Mouse (Mus musculus): Measurements from ENCODE around the gene Gm5741. TPM values are rescaled to one million over a fixed set of nuclear protein-coding genes. Genes with fewer than 3 reads are reported as not detected.

Gene Gm5741
- total and polyA plus RNA-seq, 3 experiments: 1.0 to 1.8 TPM; not detected in 1

GRCm38 (mm10) chr8:85059879-85060616 is 7.7 kb downstream of the Gm5741 start, which contains the start of gene Fbxw9:
Gene Fbxw9 (plus strand): TSS chr8:85060055.
- Histone ChIP-seq H3K27me3 (ENCODE audit: insufficient read depth, low read length) (no peaks in the 10 kb centered on the region), H3K4me3 (ENCODE audit: low read depth, low read length) (peak within 1 kb of the TSS; percentile 99), H3K4me1 (ENCODE audit: insufficient read depth, low read depth, low read length) (peaks cover 23% of the 10 kb centered on the region), H3K36me3 (replicated peaks) (peaks cover 65% of the 10 kb centered on the region), H3K9me3 (replicated peaks) (no peaks in the 10 kb centered on the region)
- ATAC-seq (ENCODE audit: extremely low read depth, insufficient number of reproducible peaks, low FRiP score, poor library complexity, severe bottlenecking) (peak; percentile 75; the same call in 1 of the 2 replicates), DNase-seq (ENCODE audit: low spot score) (peak; percentile 86)
- TF ChIP-seq GATA1 (IDR thresholded peaks at IDR 0.05; ENCODE audit: borderline replicate concordance, low read length) (no peak), TAL1 (conservative IDR thresholded peaks at IDR 0.05; ENCODE audit: low read depth, low read length) (no peak), POLR2AphosphoS5 (IDR thresholded peaks at IDR 0.05; ENCODE audit: insufficient replicate concordance, low read depth, low read length) (peak; percentile 87)

GRCm38 (mm10) chr8:85057367-85057766 is 10.4 kb downstream of the Gm5741 start:
- Histone ChIP-seq H3K27me3 (ENCODE audit: insufficient read depth, low read length) (no peaks in the 10 kb centered on the region), H3K4me3 (ENCODE audit: low read depth, low read length) (no peak overlapping the region), H3K4me1 (ENCODE audit: insufficient read depth, low read depth, low read length) (peaks cover 28% of the 10 kb centered on the region), H3K36me3 (replicated peaks) (peaks cover 73% of the 10 kb centered on the region), H3K9me3 (replicated peaks) (no peaks in the 10 kb centered on the region)
- DNase-seq (ENCODE audit: low spot score): no peak
- no peak for TF ChIP-seq CTCF (IDR thresholded peaks at IDR 0.05; ENCODE audit: low read depth, low read length)
- TF ChIP-seq GATA1 (IDR thresholded peaks at IDR 0.05; ENCODE audit: borderline replicate concordance, low read length): no peak
- TF ChIP-seq TAL1 (conservative IDR thresholded peaks at IDR 0.05; ENCODE audit: low read depth, low read length): no peak
- TF ChIP-seq GATA2 (IDR thresholded peaks at IDR 0.05; ENCODE audit: borderline replicate concordance, low read depth, low read length): no peak
- no peak for ATAC-seq (ENCODE audit: extremely low read depth, insufficient number of reproducible peaks, low FRiP score, poor library complexity, severe bottlenecking)

GRCm38 (mm10) chr8:85043619-85044018 is 24.2 kb downstream of the Gm5741 start:
- DNase-seq (ENCODE audit: low spot score) (no peak), ATAC-seq (ENCODE audit: extremely low read depth, insufficient number of reproducible peaks, low FRiP score, poor library complexity, severe bottlenecking) (no peak)
- peaks cover 69% of the 10 kb centered on the region for H3K4me1 ChIP-seq (ENCODE audit: insufficient read depth, low read depth, low read length)
- H3K27me3 ChIP-seq (ENCODE audit: insufficient read depth, low read length): no peaks in the 10 kb centered on the region
- H3K36me3 ChIP-seq (replicated peaks): peaks cover 94% of the 10 kb centered on the region
- no peak overlapping the region for H3K4me3 ChIP-seq (ENCODE audit: low read depth, low read length)
- no peak for TF ChIP-seq POLR2AphosphoS5 (IDR thresholded peaks at IDR 0.05; ENCODE audit: insufficient replicate concordance, low read depth, low read length)
- no peaks in the 10 kb centered on the region for H3K9me3 ChIP-seq (replicated peaks)

- ATAC-seq (ENCODE audit: extremely low read depth, insufficient number of reproducible peaks, low FRiP score, poor library complexity, severe bottlenecking) (no peak), DNase-seq (ENCODE audit: low spot score) (peak; percentile 64)
- Histone ChIP-seq H3K36me3 (replicated peaks) (peaks cover 61% of the 10 kb centered on the region), H3K9me3 (replicated peaks) (no peaks in the 10 kb centered on the region), H3K4me1 (ENCODE audit: insufficient read depth, low read depth, low read length) (peaks cover 59% of the 10 kb centered on the region), H3K4me3 (ENCODE audit: low read depth, low read length) (peak overlapping the region; percentile 90), H3K27me3 (ENCODE audit: insufficient read depth, low read length) (no peaks in the 10 kb centered on the region)
- no peak for TF ChIP-seq GATA1 (IDR thresholded peaks at IDR 0.05; ENCODE audit: borderline replicate concordance, low read length)
- no peak; the same call in 1 of the 2 replicates for TF ChIP-seq POLR2AphosphoS5 (IDR thresholded peaks at IDR 0.05; ENCODE audit: insufficient replicate concordance, low read depth, low read length)
Observed at GRCm38 (mm10) chr8:85037681-85038531, 29.9 kb downstream of the Gm5741 start.

- no peak for TF ChIP-seq GATA2 (IDR thresholded peaks at IDR 0.05; ENCODE audit: borderline replicate concordance, low read depth, low read length)
- TF ChIP-seq CTCF (IDR thresholded peaks at IDR 0.05; ENCODE audit: low read depth, low read length): no peak
- Histone ChIP-seq H3K36me3 (replicated peaks) (peaks cover 62% of the 10 kb centered on the region), H3K4me3 (ENCODE audit: low read depth, low read length) (peak overlapping the region; percentile 90), H3K27me3 (ENCODE audit: insufficient read depth, low read length) (no peaks in the 10 kb centered on the region), H3K4me1 (ENCODE audit: insufficient read depth, low read depth, low read length) (peaks cover 59% of the 10 kb centered on the region), H3K9me3 (replicated peaks) (no peaks in the 10 kb centered on the region)
- 0 out of 2 replicates have a peak, but pooled peaks have one; percentile 7 for ATAC-seq (ENCODE audit: extremely low read depth, insufficient number of reproducible peaks, low FRiP score, poor library complexity, severe bottlenecking)
- DNase-seq (ENCODE audit: low spot score): peak; percentile 59
Observed at GRCm38 (mm10) chr8:85037366-85037680, 30.5 kb downstream of the Gm5741 start.

GRCm38 (mm10) chr8:85036718-85037365 is 30.9 kb downstream of the Gm5741 start, which contains the start of gene Tnpo2:
Gene Tnpo2 (plus strand): TSS chr8:85036915.
- peak; percentile 83 for ATAC-seq (ENCODE audit: extremely low read depth, insufficient number of reproducible peaks, low FRiP score, poor library complexity, severe bottlenecking)
- no peaks in the 10 kb centered on the region for H3K9me3 ChIP-seq (replicated peaks)
- no peaks in the 10 kb centered on the region for H3K27me3 ChIP-seq (ENCODE audit: insufficient read depth, low read length)
- TF ChIP-seq POLR2AphosphoS5 (IDR thresholded peaks at IDR 0.05; ENCODE audit: insufficient replicate concordance, low read depth, low read length) (no peak), GATA1 (IDR thresholded peaks at IDR 0.05; ENCODE audit: borderline replicate concordance, low read length) (no peak), CTCF (IDR thresholded peaks at IDR 0.05; ENCODE audit: low read depth, low read length) (no peak), TAL1 (conservative IDR thresholded peaks at IDR 0.05; ENCODE audit: low read depth, low read length) (no peak), GATA2 (IDR thresholded peaks at IDR 0.05; ENCODE audit: borderline replicate concordance, low read depth, low read length) (no peak)
- peak; percentile 92 for DNase-seq (ENCODE audit: low spot score)
- H3K4me1 ChIP-seq (ENCODE audit: insufficient read depth, low read depth, low read length): peaks cover 59% of the 10 kb centered on the region
- peaks cover 62% of the 10 kb centered on the region for H3K36me3 ChIP-seq (replicated peaks)
- H3K4me3 ChIP-seq (ENCODE audit: low read depth, low read length): peak within 1 kb of the TSS; percentile 90

Data from G1E (cell line).